Mouse (Mus musculus) CD4-positive naive resting alpha-beta T cell, adult 57 days (primary cell): Measurements from ENCODE around the gene Btbd35f4. TPM values are rescaled to one million over a fixed set of nuclear protein-coding genes. Genes with fewer than 3 reads are reported as not detected.

Source experiments
- total RNA-seq: library from RNA; stranded (reverse); gene quantifications from one replicate; pipeline ENCODE4 v1.2.4, GENCODE M21; 2023

Btbd35f4 gene
- total RNA-seq = not detected

DNA sequence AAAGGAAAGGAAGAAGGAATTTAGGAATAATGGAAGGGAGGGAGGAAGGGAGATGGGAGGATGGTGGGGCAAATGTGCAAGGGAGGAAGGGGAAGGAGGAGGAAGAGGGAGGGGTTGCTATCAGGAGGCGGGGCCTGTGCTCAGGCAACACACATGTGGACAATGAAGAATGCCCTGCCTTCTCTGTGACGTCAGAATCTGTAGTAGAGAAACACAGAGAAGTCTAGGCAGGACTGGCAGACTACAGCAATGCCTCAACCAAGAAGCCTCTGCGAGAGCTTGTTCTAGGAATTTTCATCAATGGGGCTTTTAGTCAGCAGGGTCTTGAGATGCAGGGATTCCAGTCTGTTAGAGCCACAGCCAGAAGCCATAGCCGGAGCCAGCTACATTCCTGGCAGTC, at the start of gene Btbd35f4:
Btbd35f4 (plus strand) TSS at position 301 of the 400 bp plus-strand sequence.

Other genes starting within 250 kb of the Btbd35f4 start
- gene Btbd35f27, start 151.6 kb downstream of the Btbd35f4 start, total RNA-seq = not detected